Mouse (Mus musculus): ENCODE results near the gene Nkain2. TPM values are rescaled to one million over a fixed set of nuclear protein-coding genes. Genes with fewer than 3 reads are reported as not detected.

The Nkain2 gene
- total and polyA plus RNA-seq, 3 experiments: not detected

- in situ Hi-C loops (cut with MboI; ENCODE audit: low pct_ligation_motif_present, low pct_unique_long_range_greater_than_20kb, low sequenced_read_pairs): no loop called here
- Histone ChIP-seq H3K9me3 (replicated peaks; ENCODE audit: low read length) (peaks cover 26% of the 10 kb centered on the region), H3K4me3 (replicated peaks in 1 of 3; ENCODE audit: low read depth in 2 of 3, low read length in 2 of 3, poor library complexity in 1 of 3) (no peak overlapping the region), H3K27me3 (replicated peaks) (no peaks in the 10 kb centered on the region), H3K9ac (ENCODE audit: insufficient read depth, low read depth) (no peak overlapping the region), H3K27ac (ENCODE audit: insufficient read depth, low read depth) (no peak overlapping the region), H3K4me2 (ENCODE audit: insufficient read depth, low read depth, poor library complexity, severe bottlenecking) (no peak overlapping the region), H3K36me3 (replicated peaks in 1 of 2; ENCODE audit: control insufficient read depth in 1 of 2, insufficient read depth in 1 of 2, low read length in 1 of 2) (no peaks in the 10 kb centered on the region), H3K4me1 (ENCODE audit: control insufficient read depth in 1 of 2, insufficient read depth in 2 of 2) (no peaks in the 10 kb centered on the region), H3K79me2 (replicated peaks; ENCODE audit: control insufficient read depth, extremely low read depth, insufficient read depth, poor library complexity, severe bottlenecking) (no peaks in the 10 kb centered on the region)
- DNase-seq (ENCODE audit: extremely low read depth): no peak
- dilution Hi-C loops (cut with MboI; ENCODE audit: extremely low pct_ligation_motif_present, extremely low pct_unique_long_range_greater_than_20kb, low sequenced_read_pairs): no loop called here
- TF ChIP-seq RCOR1 (conservative IDR thresholded peaks at IDR 0.05; ENCODE audit: low read depth, low read length) (no peak), KAT2A (IDR thresholded peaks at IDR 0.05; ENCODE audit: insufficient replicate concordance, low read length) (no peak), MAX (IDR thresholded peaks at IDR 0.05; ENCODE audit: low read length) (no peak)
These were observed 829.9 kb downstream of the Nkain2 start for GRCm38 (mm10) chr10:32060396-32060795.

DNA sequence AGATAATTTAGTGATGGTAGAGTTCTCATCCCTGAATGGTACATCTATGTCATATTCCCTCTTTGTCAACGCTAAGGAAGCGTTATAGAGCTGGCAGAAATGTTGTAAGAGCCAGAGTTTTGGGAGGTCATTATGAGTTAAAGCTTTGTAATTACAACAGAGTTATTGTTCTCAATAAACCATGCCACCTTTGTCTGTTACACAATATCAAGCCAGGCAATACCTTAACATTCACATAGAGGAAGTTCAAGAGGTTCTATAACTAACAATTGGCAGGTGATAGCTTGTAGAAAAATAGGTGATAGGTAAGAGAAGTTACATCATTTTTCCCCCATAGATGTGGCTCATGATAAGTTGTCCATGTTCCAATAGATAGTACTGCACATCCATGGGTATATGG, 832.0 kb downstream of the Nkain2 start:
- no peaks in the 10 kb centered on the region for H3K79me2 ChIP-seq (replicated peaks; ENCODE audit: control insufficient read depth, extremely low read depth, insufficient read depth, poor library complexity, severe bottlenecking)
- TF ChIP-seq USF2 (conservative IDR thresholded peaks at IDR 0.05; ENCODE audit: low read depth, low read length) (no peak), MXI1 (IDR thresholded peaks at IDR 0.05; ENCODE audit: low read depth, low read length) (no peak), NRF1 (IDR thresholded peaks at IDR 0.05; ENCODE audit: low read depth, low read length) (no peak), SIN3A (IDR thresholded peaks at IDR 0.05; ENCODE audit: low read length) (no peak), JUND (conservative IDR thresholded peaks at IDR 0.05; ENCODE audit: low read depth, low read length) (no peak), MAFK (IDR thresholded peaks at IDR 0.05; ENCODE audit: insufficient replicate concordance, low read length) (no peak), ELF1 (IDR thresholded peaks at IDR 0.05; ENCODE audit: low read depth, low read length) (no peak), MAX (IDR thresholded peaks at IDR 0.05; ENCODE audit: low read length) (no peak)
- no peaks in the 10 kb centered on the region for H3K4me1 ChIP-seq (ENCODE audit: control insufficient read depth in 1 of 2, insufficient read depth in 2 of 2)
- H3K9me3 ChIP-seq (replicated peaks; ENCODE audit: low read length): peaks cover 22% of the 10 kb centered on the region
- no peak overlapping the region for H3K4me2 ChIP-seq (ENCODE audit: insufficient read depth, low read depth, poor library complexity, severe bottlenecking)
- no peak overlapping the region for H3K27ac ChIP-seq (ENCODE audit: insufficient read depth, low read depth)
- in situ Hi-C loops (cut with MboI; ENCODE audit: low pct_ligation_motif_present, low pct_unique_long_range_greater_than_20kb, low sequenced_read_pairs): no loop called here
- dilution Hi-C loops (cut with MboI; ENCODE audit: extremely low pct_ligation_motif_present, extremely low pct_unique_long_range_greater_than_20kb, low sequenced_read_pairs): no loop called here
- H3K9ac ChIP-seq (ENCODE audit: insufficient read depth, low read depth): no peak overlapping the region
- H3K27me3 ChIP-seq (replicated peaks): no peaks in the 10 kb centered on the region
- no peak overlapping the region for H3K4me3 ChIP-seq (replicated peaks in 1 of 3; ENCODE audit: low read depth in 2 of 3, low read length in 2 of 3, poor library complexity in 1 of 3)
- no peak for DNase-seq (ENCODE audit: extremely low read depth)
- H3K36me3 ChIP-seq (replicated peaks in 1 of 2; ENCODE audit: control insufficient read depth in 1 of 2, insufficient read depth in 1 of 2, low read length in 1 of 2): no peaks in the 10 kb centered on the region

GRCm38 (mm10) chr10:32052546-32053295, 837.5 kb downstream of the Nkain2 start:
- no peaks in the 10 kb centered on the region for H3K27me3 ChIP-seq (replicated peaks)
- H3K4me1 ChIP-seq (ENCODE audit: control insufficient read depth in 1 of 2, insufficient read depth in 2 of 2): no peaks in the 10 kb centered on the region
- H3K9ac ChIP-seq (ENCODE audit: insufficient read depth, low read depth): no peak overlapping the region
- no peak overlapping the region for H3K4me2 ChIP-seq (ENCODE audit: insufficient read depth, low read depth, poor library complexity, severe bottlenecking)
- H3K27ac ChIP-seq (ENCODE audit: insufficient read depth, low read depth): no peak overlapping the region
- no peaks in the 10 kb centered on the region for H3K36me3 ChIP-seq (replicated peaks in 1 of 2; ENCODE audit: control insufficient read depth in 1 of 2, insufficient read depth in 1 of 2, low read length in 1 of 2)
- no peak overlapping the region for H3K4me3 ChIP-seq (replicated peaks in 1 of 3; ENCODE audit: low read depth in 2 of 3, low read length in 2 of 3, poor library complexity in 1 of 3)
- in situ Hi-C loops (cut with MboI; ENCODE audit: low pct_ligation_motif_present, low pct_unique_long_range_greater_than_20kb, low sequenced_read_pairs): no loop called here
- peaks cover 10% of the 10 kb centered on the region for H3K9me3 ChIP-seq (replicated peaks; ENCODE audit: low read length)
- TF ChIP-seq ZMIZ1 (IDR thresholded peaks at IDR 0.05; ENCODE audit: low read depth, low read length) (no peak), ZNF384 (IDR thresholded peaks at IDR 0.05; ENCODE audit: low read depth, low read length) (no peak), MEF2A (IDR thresholded peaks at IDR 0.05; ENCODE audit: borderline replicate concordance, low read depth, low read length) (no peak), JUND (conservative IDR thresholded peaks at IDR 0.05; ENCODE audit: low read depth, low read length) (no peak), JUN (IDR thresholded peaks at IDR 0.05; ENCODE audit: insufficient read depth, low read depth, low read length) (no peak), MAFK (IDR thresholded peaks at IDR 0.05; ENCODE audit: insufficient replicate concordance, low read length) (no peak), MAX (IDR thresholded peaks at IDR 0.05; ENCODE audit: low read length) (no peak), RAD21 (IDR thresholded peaks at IDR 0.05; ENCODE audit: low read depth, low read length) (no peak), CHD1 (IDR thresholded peaks at IDR 0.05; ENCODE audit: low read depth, low read length) (no peak), KAT2A (IDR thresholded peaks at IDR 0.05; ENCODE audit: insufficient replicate concordance, low read length) (no peak), TBP (conservative IDR thresholded peaks at IDR 0.05; ENCODE audit: low read depth, low read length) (no peak), PAX5 (IDR thresholded peaks at IDR 0.05; ENCODE audit: low read length) (no peak), MAZ (IDR thresholded peaks at IDR 0.05; ENCODE audit: low read depth, low read length) (no peak), POLR2AphosphoS2 (IDR thresholded peaks at IDR 0.05; ENCODE audit: low read depth, low read length) (no peak), USF2 (conservative IDR thresholded peaks at IDR 0.05; ENCODE audit: low read depth, low read length) (no peak), BHLHE40 (IDR thresholded peaks at IDR 0.05; ENCODE audit: low read depth, low read length) (no peak), EP300 (IDR thresholded peaks at IDR 0.05; ENCODE audit: low read length) (no peak), ETS1 (conservative IDR thresholded peaks at IDR 0.05; ENCODE audit: low read depth, low read length) (no peak)
- no peaks in the 10 kb centered on the region for H3K79me2 ChIP-seq (replicated peaks; ENCODE audit: control insufficient read depth, extremely low read depth, insufficient read depth, poor library complexity, severe bottlenecking)
- dilution Hi-C loops (cut with MboI; ENCODE audit: extremely low pct_ligation_motif_present, extremely low pct_unique_long_range_greater_than_20kb, low sequenced_read_pairs): no loop called here
- no peak for DNase-seq (ENCODE audit: extremely low read depth)

All from CH12.LX (cell line).